In genomic region chr8:65280390-65280789, GRCm38 (mm10) we compare ENCODE assay signal across 35 mouse cellular contexts.
"Had no signal": no experiment of that assay in that cellular context is flagged by ENCODE, and none has a peak within 500 bp of the region (broad histone marks: within the 10 kb centered on the region; RNA-seq: fewer than 3 reads in every experiment).

No protein-coding gene starts in this region.

- H3K36me3 ChIP-seq: heart, embryonic 10.5 days; heart, embryonic 12.5 days; heart, embryonic 13.5 days; heart, embryonic 15.5 days; hindbrain, embryonic 10.5 days; hindbrain, embryonic 12.5 days; hindbrain, embryonic 13.5 days; hindbrain, embryonic 15.5 days; intestine, embryonic 15.5 days; kidney, embryonic 15.5 days had no signal

- ATAC-seq: hindbrain, embryonic 16.5 days; hindbrain, postnatal 0 days; inflammation-experienced regulatory T-cells, adult 6 months; intestine, embryonic 15.5 days; intestine, embryonic 16.5 days; intestine, postnatal 0 days had no signal

- H3K27ac ChIP-seq: heart, adult 2 months; heart, embryonic 10.5 days; heart, embryonic 13.5 days; heart, embryonic 15.5 days; hindbrain, embryonic 10.5 days; hindbrain, embryonic 12.5 days; hindbrain, embryonic 13.5 days; hindbrain, embryonic 14.5 days; hindbrain, embryonic 15.5 days; hindbrain, postnatal 0 days; intestine, embryonic 15.5 days; kidney, embryonic 15.5 days; kidney, postnatal 0 days; layer of hippocampus, adult 2 months had no signal

- H3K9me3 ChIP-seq: heart, embryonic 10.5 days; heart, embryonic 12.5 days; heart, embryonic 13.5 days; heart, embryonic 15.5 days; hindbrain, embryonic 10.5 days; hindbrain, embryonic 12.5 days; hindbrain, embryonic 15.5 days; intestine, embryonic 15.5 days; kidney, embryonic 15.5 days had no signal

- H3K9ac ChIP-seq: heart, embryonic 12.5 days; heart, embryonic 13.5 days; heart, embryonic 15.5 days; hindbrain, embryonic 12.5 days; hindbrain, embryonic 13.5 days; hindbrain, embryonic 14.5 days; hindbrain, embryonic 15.5 days; intestine, embryonic 15.5 days; kidney, embryonic 15.5 days had no signal

- H3K27me3 ChIP-seq: heart, embryonic 12.5 days; heart, embryonic 13.5 days; heart, embryonic 15.5 days; hindbrain, embryonic 12.5 days; hindbrain, embryonic 13.5 days; hindbrain, embryonic 15.5 days; intestine, embryonic 15.5 days; kidney, embryonic 15.5 days had no signal

- H3K4me1 ChIP-seq: heart, embryonic 10.5 days; heart, embryonic 12.5 days; heart, embryonic 13.5 days; heart, embryonic 15.5 days; hindbrain, embryonic 10.5 days; hindbrain, embryonic 12.5 days; hindbrain, embryonic 13.5 days; hindbrain, embryonic 15.5 days; intestine, embryonic 15.5 days; kidney, embryonic 15.5 days had no signal

- H3K4me2 ChIP-seq: heart, embryonic 11.5 days; heart, embryonic 12.5 days; heart, embryonic 13.5 days; heart, embryonic 15.5 days; hindbrain, embryonic 12.5 days; hindbrain, embryonic 13.5 days; hindbrain, embryonic 14.5 days; hindbrain, embryonic 15.5 days; intestine, embryonic 15.5 days; kidney, embryonic 15.5 days had no signal

- H3K4me3 ChIP-seq: heart, adult 2 months; heart, embryonic 10.5 days; heart, embryonic 12.5 days; heart, embryonic 13.5 days; heart, embryonic 15.5 days; hindbrain, embryonic 10.5 days; hindbrain, embryonic 12.5 days; hindbrain, embryonic 13.5 days; hindbrain, embryonic 15.5 days; intestine, embryonic 15.5 days; kidney, embryonic 15.5 days; layer of hippocampus, adult 2 months had no signal

- DNase-seq: heart, adult 2 months; heart, postnatal 10 days; heart, postnatal 14 days; heart, postnatal 36 days; heart, postnatal 4 days; kidney, adult 11 months; kidney, adult 18-20 months; kidney, adult 2 months; kidney, adult 8-10 months; kidney, adult 9 months; kidney, postnatal 10 days; kidney, postnatal 14 days; kidney, postnatal 25 days; kidney, postnatal 36 days; kidney, postnatal 4 days; layer of hippocampus, adult 9-11 months had no signal
